Mouse (Mus musculus) CH12.LX (cell line): ENCODE measurements at regions not wholly inside any gene's neighbourhood (a gene's known extent, or its start where the extent isn't known, plus 50 kb on each side); places are given as distances from the start of the nearest gene placed in this dataset.
"Not testable (repeated sequence)": the region's sequence is repeated elsewhere in the genome, so short reads cannot be mapped to it uniquely, and the experiment has no call there.

Experiments used
- CTCF ChIP-seq, 2 experiments: IDR thresholded peaks in 1 of 2; conservative IDR thresholded peaks in 1 of 2; 2 replicates each; pipeline ENCODE4 v1.5.1; 2011 to 2012; ENCODE audit warnings: low read depth in 2 of 2, low read length in 2 of 2, improper control_type of control experiment in 1 of 2, inconsistent platforms in 1 of 2, mild to moderate bottlenecking in 1 of 2, moderate library complexity in 1 of 2
- EP300 ChIP-seq: IDR thresholded peaks from 2 replicates; pipeline ENCODE4 v1.6.1; 2011; ENCODE audit warnings: low read length, improper control_type of control experiment
- POLR2A ChIP-seq: IDR thresholded peaks from 2 replicates; pipeline ENCODE4 v1.6.1; 2011; ENCODE audit warnings: low read depth, mild to moderate bottlenecking, improper control_type of control experiment, low read length

- TF ChIP-seq POLR2A; CTCF (conservative IDR thresholded peaks at IDR 0.05 in 1 of 2, IDR thresholded peaks at IDR 0.05 in 1 of 2; ENCODE audit: low read depth in 2 of 2, low read length in 2 of 2); EP300: not testable (repeated sequence)
Measured at GRCm38 (mm10) chr5:82069221-82069620, 1049.3 kb downstream of the Adgrl3 start.
